Mouse (Mus musculus) midbrain, embryonic 16.5 days (tissue): ENCODE results near the gene Baiap2. TPM values are rescaled to one million over a fixed set of nuclear protein-coding genes. Genes with fewer than 3 reads are reported as not detected.
A peak's percentile ranks its signal among the peaks of the same experiment; 100 is the strongest.

Source experiments
- ATAC-seq: fragments of 200-750 bp; cut with Nextera tagmentation; 2 replicates; pipeline ENCODE4 v1.8.0; 2017; ENCODE audit warnings: moderate TSS enrichment
- H3K27ac ChIP-seq: fragments of 300-500 bp; sonication (generic); 2 replicates; pipeline ENCODE4 v1.5.1; 2014; ENCODE audit warnings: mild to moderate bottlenecking, low read length, mixed read lengths
- H3K27me3 ChIP-seq: fragments of 300-500 bp; sonication (generic); 2 replicates; pipeline ENCODE4 v1.6.1; 2014; ENCODE audit warnings: low read depth, low read length, mixed read lengths; ENCODE audit not compliant: control insufficient read depth, insufficient read depth
- H3K36me3 ChIP-seq: fragments of 300-500 bp; sonication (generic); 2 replicates; pipeline ENCODE4 v1.6.1; 2014; ENCODE audit warnings: mild to moderate bottlenecking, low read length, moderate library complexity, mixed read lengths; ENCODE audit not compliant: control insufficient read depth, insufficient read depth
- H3K4me1 ChIP-seq: fragments of 300-500 bp; sonication (generic); 2 replicates; pipeline ENCODE4 v1.6.1; 2014; ENCODE audit warnings: mild to moderate bottlenecking, low read length, mixed read lengths; ENCODE audit not compliant: control insufficient read depth, insufficient read depth
- H3K4me2 ChIP-seq: fragments of 300-500 bp; sonication (generic); 2 replicates; pipeline ENCODE4 v1.6.1; 2014; ENCODE audit warnings: mild to moderate bottlenecking, low read length, mixed read lengths
- H3K4me3 ChIP-seq: fragments of 300-500 bp; sonication (generic); 2 replicates; pipeline ENCODE4 v1.5.1; 2014; ENCODE audit warnings: low read depth, mild to moderate bottlenecking, low read length, moderate library complexity, mixed read lengths
- H3K9ac ChIP-seq: fragments of 300-500 bp; sonication (generic); 2 replicates; pipeline ENCODE4 v1.6.1; 2014; ENCODE audit warnings: low read depth, low read length, mixed read lengths
- H3K9me3 ChIP-seq: fragments of 300-500 bp; sonication (generic); replicated peaks from 2 replicates; pipeline ENCODE4 v1.6.1; 2014; ENCODE audit warnings: mild to moderate bottlenecking, low read length, mixed read lengths; ENCODE audit not compliant: control insufficient read depth, poor library complexity, severe bottlenecking
- WGBS: fragments of 180-500 bp; shearing (Covaris S2); extraction: QIAGEN DNeasy Blood & Tissue Kit; methylation state at CpG from one replicate; pipeline ENCODE4 v1.1.7; 2014; 5-methylcytosine and 5-hydroxymethylcytosine counted together
- polyA plus RNA-seq: library from polyadenylated mRNA; unstranded; fragments of >200 nt; fragmentation: Nextera tagmentation; extraction: Ambion mirVana; gene quantifications from 2 replicates; pipeline ENCODE4 v1.2.1, GENCODE M21; 2015

Baiap2 gene
- polyA plus RNA-seq, 1 experiment from 2014 or later: 15.7 TPM

DNA sequence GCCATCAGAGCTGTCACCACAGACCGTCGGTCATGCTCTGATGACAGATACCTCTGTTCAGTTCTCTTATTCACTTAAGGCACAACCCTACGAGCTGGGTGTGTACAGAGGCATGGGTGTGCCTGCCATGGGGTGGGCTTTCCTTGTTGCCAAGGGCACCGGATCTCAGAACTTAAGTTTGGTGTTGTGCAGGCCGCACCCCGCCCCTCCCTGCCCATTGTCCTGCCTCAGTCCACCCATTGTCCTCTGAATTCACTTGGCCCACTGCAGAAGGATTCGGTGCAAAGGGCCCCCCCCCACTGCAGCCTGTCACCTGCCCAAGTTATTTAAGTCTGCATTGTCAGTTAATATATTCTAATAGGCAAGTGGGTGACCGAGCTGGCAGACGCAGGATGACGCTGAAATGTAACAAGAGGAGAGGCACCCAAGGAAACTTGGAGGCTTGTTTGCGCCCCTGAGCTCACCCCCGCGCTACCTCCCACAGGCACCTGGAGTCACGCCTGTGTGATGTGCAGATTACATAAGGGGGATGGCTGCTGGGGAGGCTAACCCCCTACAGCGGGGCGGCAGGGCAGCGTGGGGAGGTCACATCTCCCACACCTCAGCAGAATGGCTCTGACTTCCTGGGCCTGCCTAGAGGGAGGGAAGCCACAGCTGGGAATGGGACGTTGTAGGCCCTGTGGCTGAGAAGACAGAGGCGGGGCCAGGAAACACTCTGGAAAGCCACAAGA lies 4.6 kb upstream of the Baiap2 start:
- peaks cover 5% of the 10 kb centered on the region for H3K4me1 ChIP-seq
- no peak for ATAC-seq
- no peak overlapping the region for H3K4me2 ChIP-seq
- WGBS: 58% methylated on average over 19 of the region's 19 CpGs
- no peak overlapping the region for H3K4me3 ChIP-seq
- H3K27me3 ChIP-seq: 0 out of 2 replicates have a peak, but pooled peaks cover 3% of the 10 kb centered on the region
- H3K9me3 ChIP-seq: no peaks in the 10 kb centered on the region
- H3K36me3 ChIP-seq: no peaks in the 10 kb centered on the region
- H3K9ac ChIP-seq: 0 out of 2 replicates have a peak overlapping the region, but pooled peaks have one; percentile 3
- H3K27ac ChIP-seq: no peak overlapping the region

DNA sequence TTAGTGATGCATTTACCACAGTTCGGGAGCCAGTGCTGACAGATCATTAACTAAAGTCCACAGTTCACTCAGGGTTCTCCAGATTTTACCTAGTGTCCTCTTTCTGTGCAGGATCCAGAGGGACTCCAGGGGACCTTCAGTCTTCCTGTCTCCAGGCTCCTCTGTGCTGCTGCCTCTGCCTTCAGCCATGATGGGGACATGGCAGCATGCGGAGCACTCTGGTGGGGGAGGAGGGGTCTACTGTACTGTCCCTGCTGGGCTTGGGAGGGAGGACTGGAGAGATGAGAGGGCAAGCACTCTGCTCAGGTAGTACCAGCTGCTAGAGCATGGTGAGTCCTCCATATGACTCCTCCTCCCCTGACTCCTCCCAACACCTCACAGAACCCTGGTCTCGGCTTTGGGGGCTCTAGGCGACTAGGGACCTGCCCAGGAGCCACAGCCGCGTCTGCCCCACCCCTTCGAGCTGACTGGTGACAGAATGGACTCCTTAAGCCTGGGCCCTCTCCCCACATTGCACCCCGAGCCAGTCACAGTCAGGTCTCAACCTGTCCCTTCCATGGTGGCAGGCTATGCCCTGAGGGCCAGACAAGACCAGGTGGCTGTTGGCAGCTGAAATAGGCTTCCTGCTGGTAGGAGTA lies 3.4 kb upstream of the Baiap2 start:
- H3K36me3 ChIP-seq: no peaks in the 10 kb centered on the region
- peaks cover 15% of the 10 kb centered on the region for H3K4me1 ChIP-seq
- H3K4me3 ChIP-seq: no peak overlapping the region
- H3K9me3 ChIP-seq: no peaks in the 10 kb centered on the region
- 59% methylated on average over 8 of the region's 8 CpGs for WGBS
- H3K4me2 ChIP-seq: no peak overlapping the region
- peaks cover 3% of the 10 kb centered on the region; the same call in 1 of the 2 replicates for H3K27me3 ChIP-seq
- no peak for ATAC-seq
- H3K9ac ChIP-seq: peak overlapping the region; percentile 40; the same call in 1 of the 2 replicates
- no peak overlapping the region for H3K27ac ChIP-seq

DNA sequence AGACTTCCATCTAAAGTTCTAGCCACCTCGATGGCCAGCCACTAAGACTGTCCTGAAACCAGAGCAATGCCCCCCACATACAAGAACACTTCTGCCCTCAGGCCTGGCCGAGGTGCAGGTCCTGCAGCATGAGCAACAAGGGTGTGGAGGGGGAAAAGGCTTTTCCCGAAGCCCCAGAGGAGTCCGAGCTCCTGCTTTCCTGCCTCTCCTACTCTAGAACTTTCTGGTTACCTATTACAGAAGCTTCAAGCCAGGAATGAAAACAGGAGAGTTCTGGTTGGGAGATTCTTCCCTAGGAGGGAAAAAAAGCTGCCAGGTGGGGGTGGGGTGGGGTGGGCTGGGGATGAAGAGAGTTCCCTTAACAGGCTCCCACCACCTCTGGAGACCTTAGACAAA lies 2.9 kb upstream of the Baiap2 start:
- Histone ChIP-seq H3K9ac (no peak overlapping the region), H3K4me1 (peaks cover 19% of the 10 kb centered on the region), H3K27ac (no peak overlapping the region), H3K27me3 (peaks cover 3% of the 10 kb centered on the region; the same call in 1 of the 2 replicates), H3K36me3 (no peaks in the 10 kb centered on the region), H3K4me2 (no peak overlapping the region), H3K4me3 (no peak overlapping the region), H3K9me3 (no peaks in the 10 kb centered on the region)
- no peak for ATAC-seq
- 75% methylated on average over 4 of the region's 4 CpGs for WGBS

DNA sequence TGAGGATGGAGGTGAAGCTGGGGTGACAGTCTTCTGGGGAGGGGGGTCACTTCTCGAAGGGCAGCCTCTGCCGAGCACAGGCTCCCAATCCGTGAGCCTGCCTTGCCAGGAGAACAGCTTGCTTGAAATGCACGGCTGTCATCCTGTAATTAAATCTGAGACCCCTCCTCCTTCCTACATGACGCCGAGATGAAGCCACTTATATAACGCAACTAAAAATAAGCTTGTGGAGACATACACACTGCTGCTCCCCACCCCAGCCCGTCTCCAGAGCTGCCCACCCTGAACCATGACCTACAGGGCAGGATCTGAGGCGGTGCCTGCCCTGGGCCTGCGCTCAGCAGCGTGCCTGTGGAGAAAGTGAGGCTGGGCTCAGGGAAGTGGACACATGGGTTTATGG lies 2.4 kb upstream of the Baiap2 start:
- ATAC-seq: no peak
- Histone ChIP-seq H3K36me3 (no peaks in the 10 kb centered on the region), H3K27ac (no peak overlapping the region), H3K4me3 (no peak overlapping the region), H3K27me3 (peaks cover 3% of the 10 kb centered on the region; the same call in 1 of the 2 replicates), H3K9ac (no peak overlapping the region), H3K9me3 (no peaks in the 10 kb centered on the region), H3K4me1 (peaks cover 19% of the 10 kb centered on the region), H3K4me2 (no peak overlapping the region)
- WGBS: 65% methylated on average over 11 of the region's 11 CpGs

DNA sequence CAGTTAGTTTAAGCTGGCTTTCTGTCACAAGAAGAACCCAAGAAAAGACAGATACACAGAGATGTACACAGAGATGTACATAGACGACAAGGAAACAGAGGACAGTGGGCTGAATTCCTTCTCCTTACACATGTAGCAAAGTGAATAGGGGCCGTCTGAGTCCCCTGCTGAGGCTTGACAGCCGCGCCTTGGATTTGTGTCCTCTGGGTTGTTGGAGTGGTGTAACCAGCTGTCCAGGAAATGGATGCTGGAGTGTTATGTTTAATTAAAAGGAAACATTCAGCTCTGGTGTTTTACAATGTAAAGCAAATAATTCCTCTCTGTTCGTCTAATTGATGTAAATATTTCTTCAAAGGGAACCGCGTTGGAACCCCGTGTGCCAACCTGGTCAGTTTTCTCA lies 769 bp upstream of the Baiap2 start:
- Histone ChIP-seq H3K4me3 (peak overlapping the region; percentile 61), H3K27me3 (peaks cover 3% of the 10 kb centered on the region; the same call in 1 of the 2 replicates), H3K4me1 (peaks cover 19% of the 10 kb centered on the region), H3K9ac (no peak overlapping the region; the same call in 1 of the 2 replicates), H3K9me3 (no peaks in the 10 kb centered on the region), H3K4me2 (peak overlapping the region; percentile 71), H3K36me3 (no peaks in the 10 kb centered on the region), H3K27ac (peak overlapping the region; percentile 64; the same call in 1 of the 2 replicates)
- 2% methylated on average over 8 of the region's 8 CpGs for WGBS
- no peak for ATAC-seq

DNA sequence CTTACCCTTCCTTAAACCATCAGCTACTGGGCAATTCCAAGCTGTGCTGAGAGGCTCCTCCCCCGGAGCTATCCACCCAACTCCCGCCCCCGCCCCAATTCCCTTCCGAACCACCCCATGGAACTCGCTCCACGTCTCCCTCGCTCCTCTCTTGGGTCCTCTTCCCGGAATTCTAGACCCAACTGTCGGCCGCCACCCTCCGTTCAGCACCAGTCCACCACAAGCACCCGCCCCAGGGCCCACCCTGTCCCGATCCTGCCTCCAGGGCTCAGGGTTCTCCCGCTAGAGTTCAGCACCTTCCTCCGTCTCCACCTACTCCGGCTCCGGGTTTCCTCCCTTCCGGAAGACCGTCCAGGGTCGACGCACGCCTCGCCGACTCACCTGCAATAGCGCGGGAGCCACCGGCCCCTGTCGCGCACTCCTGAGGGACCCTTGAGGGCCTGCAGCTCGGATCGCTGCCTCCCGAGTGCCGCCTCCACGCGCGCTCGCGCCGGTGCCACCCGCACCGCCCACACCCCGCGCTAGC lies 299 bp upstream of the Baiap2 start:
- under 1% methylated on average over 41 of the region's 43 CpGs for WGBS
- ATAC-seq: peak; percentile 59

DNA sequence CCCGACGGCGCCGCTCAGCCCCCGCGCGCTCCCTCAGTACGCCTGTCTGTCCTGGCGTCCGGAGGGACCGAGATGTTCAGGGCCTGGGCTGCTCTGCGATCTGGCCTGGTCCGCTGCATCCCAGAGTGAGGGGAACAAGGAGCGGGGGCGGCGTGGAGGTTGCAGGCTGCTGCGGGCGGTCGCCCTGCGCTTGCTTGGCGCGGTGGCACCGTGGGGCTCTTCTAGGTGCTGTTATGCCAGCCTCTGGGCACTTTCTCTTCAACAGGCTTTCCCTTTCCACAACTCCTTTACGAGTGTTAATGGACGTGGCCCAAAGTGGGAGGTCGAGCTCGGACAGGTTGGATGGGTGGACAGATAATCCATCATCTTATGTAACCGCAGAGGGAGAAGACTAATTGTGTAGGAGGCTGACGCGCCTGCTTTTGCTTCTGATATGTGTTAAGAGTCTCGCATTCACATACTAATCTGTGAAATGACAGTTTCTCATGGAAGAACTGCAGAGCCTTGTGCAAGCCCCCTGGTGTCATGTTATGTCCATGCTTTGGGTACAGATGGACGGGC lies 945 bp downstream of the Baiap2 start:
- 4% methylated on average over 32 of the region's 32 CpGs for whole genome bisulfite sequencing
- Histone ChIP-seq H3K9me3 (no peaks in the 10 kb centered on the region), H3K36me3 (no peaks in the 10 kb centered on the region), H3K9ac (peak overlapping the region; percentile 78), H3K27me3 (peaks cover 3% of the 10 kb centered on the region; the same call in 1 of the 2 replicates), H3K4me3 (peak overlapping the region; percentile 61), H3K4me2 (peak overlapping the region; percentile 93), H3K4me1 (peaks cover 19% of the 10 kb centered on the region), H3K27ac (0 out of 2 replicates have a peak overlapping the region, but pooled peaks have one; percentile 22)
- peak; percentile 27; the same call in 1 of the 2 replicates for ATAC-seq

More for the DNA sequence above, 299 bp upstream of the Baiap2 start:
- Histone ChIP-seq H3K9ac (peak overlapping the region; percentile 73), H3K27me3 (peaks cover 3% of the 10 kb centered on the region; the same call in 1 of the 2 replicates), H3K36me3 (no peaks in the 10 kb centered on the region), H3K9me3 (no peaks in the 10 kb centered on the region), H3K27ac (peak overlapping the region; percentile 64), H3K4me1 (peaks cover 19% of the 10 kb centered on the region), H3K4me2 (peak overlapping the region; percentile 71), H3K4me3 (peak overlapping the region; percentile 61)

DNA sequence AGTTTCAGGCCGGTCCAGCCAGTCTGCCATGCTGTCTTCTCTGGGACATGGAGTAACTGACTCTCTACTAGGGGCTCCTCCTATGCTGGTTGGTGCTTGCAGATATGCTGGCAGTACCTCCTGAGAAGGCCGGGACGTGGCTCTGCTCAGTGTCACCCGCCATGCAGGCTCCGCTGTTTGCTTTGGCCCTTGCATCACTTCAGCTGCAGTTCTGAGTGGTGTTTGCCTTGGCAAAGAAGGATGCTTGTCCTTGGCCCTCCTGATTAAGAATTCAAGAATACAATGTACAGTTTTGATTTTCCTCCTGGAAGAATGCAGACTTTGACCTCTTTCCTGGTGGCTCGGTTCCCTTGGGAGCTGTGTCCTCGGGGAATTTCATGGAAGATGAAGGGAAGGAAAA lies 2.8 kb downstream of the Baiap2 start:
- no peak for ATAC-seq
- H3K36me3 ChIP-seq: no peaks in the 10 kb centered on the region
- peaks cover 3% of the 10 kb centered on the region; the same call in 1 of the 2 replicates for H3K27me3 ChIP-seq
- no peak overlapping the region for H3K9ac ChIP-seq
- no peak overlapping the region for H3K27ac ChIP-seq
- 0 out of 2 replicates have a peak overlapping the region, but pooled peaks have one; percentile 0 for H3K4me2 ChIP-seq
- 87% methylated on average over 7 of the region's 7 CpGs for WGBS
- no peak overlapping the region for H3K4me3 ChIP-seq
- H3K4me1 ChIP-seq: peaks cover 19% of the 10 kb centered on the region
- no peaks in the 10 kb centered on the region for H3K9me3 ChIP-seq
